Mouse (Mus musculus): ENCODE measurements around the gene Stat3. TPM values are rescaled to one million over a fixed set of nuclear protein-coding genes. Genes with fewer than 3 reads are reported as not detected.
A peak's percentile ranks its signal among the peaks of the same experiment; 100 is the strongest.

Gene Stat3
- 33.7 and 41.5 TPM in 2 replicates for polyA plus RNA-seq (2016; fragmentation: Nextera tagmentation; extraction: Ambion mirVana)

DNA sequence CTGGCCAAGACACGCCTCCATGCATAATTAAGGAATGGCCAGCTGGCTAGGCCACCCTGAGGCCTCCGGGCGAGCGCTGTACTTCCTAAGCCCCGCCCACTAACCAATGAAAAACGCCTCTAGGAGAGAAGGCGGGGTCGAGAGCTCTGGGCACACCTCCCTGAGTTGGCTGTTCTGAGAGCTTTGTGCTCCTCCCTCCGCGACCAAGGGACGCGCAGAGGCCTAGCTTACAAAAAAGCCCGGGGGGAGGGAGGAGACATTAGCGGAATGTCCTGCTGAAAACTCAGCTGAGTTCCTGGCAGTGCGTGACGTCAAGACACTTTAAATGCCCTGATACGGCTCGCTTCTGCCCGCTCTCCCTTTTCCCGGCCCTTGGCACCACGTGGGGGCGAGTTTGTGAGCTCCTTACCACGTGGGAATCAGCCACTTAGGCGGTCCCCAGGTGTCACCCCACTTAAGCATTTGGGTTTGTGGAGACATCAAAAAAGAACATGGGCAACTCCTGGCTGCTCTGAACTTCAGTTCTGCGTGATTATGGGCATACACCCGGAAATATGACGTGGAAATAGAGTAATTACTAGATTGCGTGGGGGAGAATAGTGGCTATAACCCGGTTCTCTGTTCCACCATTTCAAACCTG, at the start of gene Stat3:
TSS of gene Stat3 (minus strand) at position 29 of the 640 bp plus-strand sequence.
- WGBS = 1% methylated on average over 29 of the region's 29 CpGs
- Histone ChIP-seq H3K27me3 (ENCODE audit: insufficient read depth, poor library complexity, severe bottlenecking) (no peaks in the 10 kb centered on the region), H3K4me3 (peak within 1 kb of the TSS; percentile 95), H3K36me3 (no peaks in the 10 kb centered on the region), H3K4me1 (peaks cover 34% of the 10 kb centered on the region), H3K27ac (peak within 1 kb of the TSS; percentile 97), H3K9me3 (no peaks in the 10 kb centered on the region)
- peak; percentile 100 for DNase-seq (ENCODE audit: low spot score)

DNA sequence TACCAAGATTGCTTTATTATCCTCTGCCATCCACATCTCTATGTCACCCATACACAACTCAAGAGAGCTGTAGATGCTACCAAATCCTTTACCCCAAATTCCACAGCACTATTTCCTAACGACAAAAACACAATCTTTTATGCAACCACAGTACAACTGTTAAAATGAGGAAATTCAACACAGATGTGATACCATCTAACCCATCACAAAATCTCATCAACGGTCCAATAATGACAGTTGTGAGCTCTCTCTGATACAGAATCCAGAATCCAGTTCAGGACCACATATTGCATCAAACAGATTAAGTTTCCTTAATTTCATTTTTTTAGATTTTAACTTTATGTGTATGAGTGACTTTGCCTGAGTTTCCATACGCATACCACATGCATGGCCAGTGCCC, 49.3 kb upstream of the Stat3 start:
- Histone ChIP-seq H3K9me3 (no peaks in the 10 kb centered on the region), H3K36me3 (no peaks in the 10 kb centered on the region), H3K4me3 (no peak overlapping the region), H3K27me3 (ENCODE audit: insufficient read depth, poor library complexity, severe bottlenecking) (no peaks in the 10 kb centered on the region), H3K4me1 (0 out of 2 replicates have a peak, but pooled peaks cover 3% of the 10 kb centered on the region), H3K27ac (no peak overlapping the region)
- no peak for DNase-seq (ENCODE audit: low spot score)
- WGBS = 85% methylated on average over 3 of the region's 3 CpGs

DNA sequence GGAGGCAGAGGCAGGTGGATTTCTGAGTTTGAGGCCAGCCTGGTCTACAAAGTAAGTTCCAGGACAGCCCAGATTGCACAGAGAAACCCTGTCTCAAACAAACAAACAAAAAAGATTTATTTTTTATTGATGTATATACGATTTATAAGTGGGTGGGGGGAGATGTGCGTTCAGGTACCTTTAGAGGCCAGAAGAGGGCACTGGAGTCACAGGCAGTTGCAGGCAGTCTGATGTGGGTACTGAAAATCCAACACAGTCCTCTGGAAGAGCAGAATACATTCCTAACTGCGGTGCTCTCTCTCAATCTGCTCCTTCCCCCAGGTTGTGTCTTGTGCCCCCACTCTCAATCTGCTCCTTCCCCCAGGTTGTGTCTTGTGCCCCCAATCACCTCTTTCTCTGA, 46.3 kb upstream of the Stat3 start:
- WGBS = 43% methylated on average over 3 of the region's 3 CpGs
- DNase-seq (ENCODE audit: low spot score) = no peak
- H3K27ac ChIP-seq = no peak overlapping the region

DNA sequence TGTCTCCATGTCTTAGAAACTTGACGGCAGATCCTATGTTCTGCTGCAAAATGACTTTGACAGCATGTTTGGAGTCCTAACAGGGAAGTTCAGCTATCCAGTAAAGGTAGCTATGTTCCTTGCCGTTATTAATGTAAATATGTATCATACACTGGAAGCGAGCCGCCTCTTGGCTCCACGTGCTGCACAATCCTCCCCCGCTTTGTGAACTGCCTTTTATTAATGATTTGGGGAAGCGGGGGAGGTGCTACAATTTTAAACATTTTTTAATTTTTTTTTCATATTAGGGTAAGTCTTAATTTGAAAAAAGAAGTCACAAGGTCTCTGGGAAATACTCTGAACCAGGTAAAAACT, 44.4 kb upstream of the Stat3 start:
- DNase-seq (ENCODE audit: low spot score) = no peak
- Histone ChIP-seq H3K27ac (no peak overlapping the region), H3K4me3 (no peak overlapping the region), H3K9me3 (no peaks in the 10 kb centered on the region), H3K36me3 (no peaks in the 10 kb centered on the region), H3K4me1 (peaks cover 20% of the 10 kb centered on the region), H3K27me3 (ENCODE audit: insufficient read depth, poor library complexity, severe bottlenecking) (0 out of 2 replicates have a peak, but pooled peaks cover 9% of the 10 kb centered on the region)
- 73% methylated on average over 7 of the region's 7 CpGs for WGBS

More for the DNA sequence above, 46.3 kb upstream of the Stat3 start:
- Histone ChIP-seq H3K27me3 (ENCODE audit: insufficient read depth, poor library complexity, severe bottlenecking) (0 out of 2 replicates have a peak, but pooled peaks cover 9% of the 10 kb centered on the region), H3K9me3 (no peaks in the 10 kb centered on the region), H3K36me3 (no peaks in the 10 kb centered on the region), H3K4me3 (no peak overlapping the region), H3K4me1 (peaks cover 12% of the 10 kb centered on the region; the same call in 1 of the 2 replicates)

DNA sequence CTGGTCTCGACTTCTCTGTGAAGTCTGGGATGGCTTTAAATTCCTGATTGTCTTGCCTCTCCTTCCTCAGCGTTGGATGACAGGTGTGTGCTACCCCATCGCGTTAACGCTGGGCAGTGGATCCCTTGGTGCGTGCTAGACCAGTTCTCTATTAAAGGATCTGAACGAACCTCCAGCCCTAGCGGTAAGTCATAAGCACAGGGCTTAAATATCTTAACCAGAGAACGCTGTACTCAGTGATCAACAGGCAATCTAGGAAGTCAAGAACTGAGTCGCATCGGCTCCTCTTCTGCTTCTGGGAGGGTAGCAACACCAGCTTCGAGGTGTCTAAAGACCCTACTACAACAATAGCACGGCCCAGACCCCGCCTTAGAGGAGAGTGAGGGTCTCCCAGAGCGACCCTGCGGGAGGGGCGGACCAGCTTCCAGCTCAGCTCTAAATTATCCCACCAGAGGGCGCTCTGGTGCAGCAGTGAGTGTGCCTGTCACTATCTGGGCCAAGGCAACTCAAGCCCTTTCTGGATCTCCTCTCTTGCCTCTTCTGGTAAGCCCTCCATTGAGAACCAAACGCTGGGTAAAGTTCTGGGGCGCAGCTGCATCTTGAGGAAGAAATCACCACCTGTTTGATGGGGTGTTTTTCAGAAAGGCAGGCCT, 43.9 kb upstream of the Stat3 start:
- H3K9me3 ChIP-seq = no peaks in the 10 kb centered on the region
- H3K4me3 ChIP-seq = peak overlapping the region; percentile 57
- H3K36me3 ChIP-seq = no peaks in the 10 kb centered on the region
- H3K27me3 ChIP-seq (ENCODE audit: insufficient read depth, poor library complexity, severe bottlenecking) = 0 out of 2 replicates have a peak, but pooled peaks cover 9% of the 10 kb centered on the region
- peak; percentile 91 for DNase-seq (ENCODE audit: low spot score)
- 5% methylated on average over 20 of the region's 20 CpGs for WGBS
- peak overlapping the region; percentile 85 for H3K27ac ChIP-seq
- peaks cover 20% of the 10 kb centered on the region for H3K4me1 ChIP-seq

DNA sequence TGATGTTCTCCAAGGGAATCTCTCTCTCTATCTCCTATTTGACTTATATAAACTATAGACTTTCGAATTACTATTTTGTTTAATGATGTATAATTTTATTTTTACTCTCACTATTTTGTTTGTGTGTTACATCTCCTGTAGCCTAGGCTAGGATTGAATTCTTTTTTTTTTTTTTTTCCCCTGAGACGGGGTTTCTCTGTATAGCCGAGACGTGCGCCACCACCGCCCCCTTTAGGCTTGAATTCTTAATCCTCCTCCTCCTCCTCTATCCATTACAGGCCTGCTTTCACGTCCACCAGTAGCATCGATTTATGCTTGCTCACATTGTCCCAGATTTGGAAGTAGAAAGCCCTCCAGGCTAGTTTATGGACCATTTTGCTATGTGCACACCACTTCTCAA, 42.7 kb upstream of the Stat3 start:
- WGBS = 22% methylated on average over 8 of the region's 8 CpGs
- H3K4me1 ChIP-seq = peaks cover 21% of the 10 kb centered on the region
- H3K27ac ChIP-seq = no peak overlapping the region
- H3K4me3 ChIP-seq = no peak overlapping the region
- no peak for DNase-seq (ENCODE audit: low spot score)
- H3K9me3 ChIP-seq = no peaks in the 10 kb centered on the region
- H3K36me3 ChIP-seq = no peaks in the 10 kb centered on the region
- H3K27me3 ChIP-seq (ENCODE audit: insufficient read depth, poor library complexity, severe bottlenecking) = 0 out of 2 replicates have a peak, but pooled peaks cover 9% of the 10 kb centered on the region

DNA sequence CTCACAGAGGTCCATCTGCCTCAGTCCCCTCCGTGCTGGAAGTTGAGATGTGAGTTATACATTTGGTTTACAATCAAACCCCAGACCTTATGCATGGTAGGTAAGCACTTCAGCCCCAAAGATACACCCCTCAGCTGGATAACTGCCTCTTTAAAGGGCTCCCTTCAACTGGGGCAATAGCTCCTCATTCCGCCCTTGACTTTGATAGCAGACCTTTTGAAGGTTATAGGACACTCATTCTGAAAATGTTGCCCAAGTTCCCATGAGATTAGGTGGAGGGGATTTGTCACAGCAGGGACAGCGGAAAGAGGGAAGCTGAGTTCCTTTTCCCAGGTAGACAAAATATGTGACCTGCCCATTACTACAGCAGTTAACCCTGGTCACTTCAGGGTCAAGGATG, 41.9 kb upstream of the Stat3 start:
- H3K4me3 ChIP-seq = no peak overlapping the region
- peaks cover 23% of the 10 kb centered on the region for H3K4me1 ChIP-seq
- H3K36me3 ChIP-seq = no peaks in the 10 kb centered on the region
- no peaks in the 10 kb centered on the region for H3K9me3 ChIP-seq
- H3K27me3 ChIP-seq (ENCODE audit: insufficient read depth, poor library complexity, severe bottlenecking) = 0 out of 2 replicates have a peak, but pooled peaks cover 9% of the 10 kb centered on the region
- no peak overlapping the region for H3K27ac ChIP-seq
- WGBS = 61% methylated on average over 3 of the region's 3 CpGs
- no peak for DNase-seq (ENCODE audit: low spot score)

DNA sequence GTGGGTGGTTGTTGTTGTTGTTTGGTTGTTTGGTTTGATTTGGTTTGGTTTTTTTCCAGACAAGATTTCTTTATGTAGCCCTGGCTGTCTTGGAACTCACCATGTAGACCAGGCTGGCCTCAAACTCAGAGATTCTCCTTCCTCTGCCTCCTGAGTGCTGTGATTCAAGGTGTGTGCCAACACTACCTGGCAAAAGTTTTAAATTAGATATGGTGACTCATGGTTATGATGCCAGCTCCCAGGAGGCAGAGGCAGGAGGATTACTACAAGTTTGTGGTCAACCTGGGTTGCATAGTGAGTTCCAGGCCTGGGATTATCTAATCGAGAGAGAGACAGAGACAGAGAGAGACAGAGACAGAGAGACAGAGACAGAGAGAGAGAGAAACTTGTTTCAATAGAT, 41.1 kb upstream of the Stat3 start:
- Histone ChIP-seq H3K4me3 (no peak overlapping the region), H3K27ac (peak overlapping the region; percentile 60; the same call in 1 of the 2 replicates), H3K9me3 (no peaks in the 10 kb centered on the region), H3K27me3 (ENCODE audit: insufficient read depth, poor library complexity, severe bottlenecking) (0 out of 2 replicates have a peak, but pooled peaks cover 9% of the 10 kb centered on the region), H3K4me1 (peaks cover 23% of the 10 kb centered on the region), H3K36me3 (no peaks in the 10 kb centered on the region)
- WGBS = 79% methylated on average over 1 of the region's 1 CpGs
- DNase-seq (ENCODE audit: low spot score) = no peak

DNA sequence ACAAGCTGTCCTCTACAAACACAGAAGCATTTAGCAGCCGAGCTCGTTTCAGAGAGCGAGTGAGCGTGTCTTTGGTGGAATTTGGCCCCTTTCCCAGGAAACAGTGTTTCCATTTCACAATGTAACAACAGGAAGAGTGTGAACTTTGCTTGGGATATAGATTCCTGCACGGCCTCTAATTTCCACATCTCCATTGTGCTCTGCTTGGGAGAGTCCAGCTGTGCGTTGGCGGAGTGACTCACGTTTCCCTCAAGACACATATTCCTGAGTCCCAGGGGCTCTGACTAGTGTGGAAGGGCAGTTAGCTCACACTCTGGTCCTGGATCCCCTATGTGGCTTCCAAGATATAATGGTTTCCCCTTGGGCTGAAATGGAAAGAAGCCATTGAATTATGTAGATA, 40.5 kb upstream of the Stat3 start:
- 61% methylated on average over 8 of the region's 8 CpGs for WGBS
- no peaks in the 10 kb centered on the region for H3K36me3 ChIP-seq
- H3K9me3 ChIP-seq = no peaks in the 10 kb centered on the region
- H3K27ac ChIP-seq = peak overlapping the region; percentile 72
- H3K27me3 ChIP-seq (ENCODE audit: insufficient read depth, poor library complexity, severe bottlenecking) = 0 out of 2 replicates have a peak, but pooled peaks cover 14% of the 10 kb centered on the region
- peaks cover 28% of the 10 kb centered on the region for H3K4me1 ChIP-seq
- no peak for DNase-seq (ENCODE audit: low spot score)
- no peak overlapping the region for H3K4me3 ChIP-seq

DNA sequence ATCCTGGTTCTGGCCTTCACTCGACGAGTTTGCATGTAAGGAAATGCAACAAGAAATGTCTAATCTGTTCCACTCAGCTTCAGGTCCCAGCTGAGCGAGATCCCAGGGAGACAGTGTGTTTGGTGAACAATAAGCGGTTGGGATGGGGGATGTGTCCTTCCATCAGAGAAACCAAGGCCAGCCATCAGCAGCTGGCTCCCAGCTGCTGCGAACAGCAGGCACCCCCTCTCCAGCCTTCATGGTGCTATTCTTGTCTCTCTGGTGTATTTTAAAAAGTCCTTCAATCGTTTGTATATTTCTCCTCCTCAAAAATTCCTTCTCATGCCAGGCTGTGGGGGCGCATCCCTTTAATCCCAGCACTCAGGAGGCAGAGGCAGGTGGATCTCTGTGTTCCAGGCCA, 35.9 kb upstream of the Stat3 start:
- H3K27ac ChIP-seq = no peak overlapping the region
- H3K27me3 ChIP-seq (ENCODE audit: insufficient read depth, poor library complexity, severe bottlenecking) = peaks cover 44% of the 10 kb centered on the region
- H3K36me3 ChIP-seq = no peaks in the 10 kb centered on the region
- H3K4me3 ChIP-seq = no peak overlapping the region
- H3K9me3 ChIP-seq = no peaks in the 10 kb centered on the region
- WGBS = 67% methylated on average over 7 of the region's 7 CpGs
- no peak for DNase-seq (ENCODE audit: low spot score)
- peaks cover 32% of the 10 kb centered on the region for H3K4me1 ChIP-seq

DNA sequence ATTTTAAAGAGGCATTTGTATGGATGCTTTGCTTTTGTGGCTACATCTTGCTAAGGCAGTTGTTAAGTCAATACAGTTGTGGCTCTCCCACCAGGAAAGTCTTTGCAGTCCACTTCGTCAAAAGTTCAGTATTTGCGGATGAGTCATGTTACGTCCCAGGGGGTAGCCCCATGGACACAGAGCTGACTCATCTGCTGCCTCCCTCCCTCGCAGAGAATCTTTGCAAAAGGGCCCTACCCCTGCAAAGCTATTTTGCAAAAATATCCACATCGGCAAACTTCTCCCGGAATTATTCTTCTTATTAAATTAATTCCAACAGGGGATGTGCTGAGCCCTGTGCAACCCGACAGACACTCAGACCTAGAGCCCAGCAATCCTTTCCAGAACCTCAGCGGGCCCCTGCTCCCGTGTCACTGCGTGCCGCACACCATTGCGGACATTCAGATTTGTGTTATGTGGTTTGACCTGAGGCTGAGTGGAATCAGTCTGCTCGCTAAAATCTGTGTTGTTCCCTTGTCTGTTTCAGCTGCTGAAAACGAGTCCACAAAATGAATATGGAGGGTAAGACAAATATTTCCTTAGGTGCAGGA, 35.1 kb upstream of the Stat3 start:
- WGBS = 69% methylated on average over 14 of the region's 14 CpGs

DNA sequence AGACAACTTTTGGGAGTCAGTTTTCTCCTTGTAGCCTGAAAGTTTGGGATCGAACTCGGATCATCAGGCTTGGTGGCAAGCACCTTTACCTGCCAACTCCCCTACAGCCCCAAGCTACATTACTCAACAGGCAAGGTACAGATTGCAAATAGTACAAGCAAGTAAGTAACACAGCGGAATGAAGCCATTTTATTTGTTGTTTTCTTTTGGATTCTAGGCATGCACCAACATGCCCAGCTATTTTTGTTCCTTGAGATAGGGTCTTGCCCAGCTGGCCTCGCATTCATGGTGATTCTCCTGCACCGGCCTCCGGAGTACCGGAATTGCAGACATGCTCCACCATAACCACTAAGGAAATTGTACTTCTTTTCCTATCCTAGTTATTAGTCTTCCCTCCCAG, 33.9 kb upstream of the Stat3 start:
- H3K9me3 ChIP-seq = no peaks in the 10 kb centered on the region
- H3K27ac ChIP-seq = no peak overlapping the region
- no peak for DNase-seq (ENCODE audit: low spot score)
- no peak overlapping the region for H3K4me3 ChIP-seq
- 87% methylated on average over 7 of the region's 7 CpGs for WGBS
- no peaks in the 10 kb centered on the region for H3K36me3 ChIP-seq
- peaks cover 64% of the 10 kb centered on the region for H3K27me3 ChIP-seq (ENCODE audit: insufficient read depth, poor library complexity, severe bottlenecking)
- peaks cover 41% of the 10 kb centered on the region for H3K4me1 ChIP-seq

More for the DNA sequence above, 35.1 kb upstream of the Stat3 start:
- Histone ChIP-seq H3K9me3 (no peaks in the 10 kb centered on the region), H3K36me3 (no peaks in the 10 kb centered on the region), H3K27me3 (ENCODE audit: insufficient read depth, poor library complexity, severe bottlenecking) (peaks cover 52% of the 10 kb centered on the region), H3K4me1 (peaks cover 36% of the 10 kb centered on the region), H3K4me3 (no peak overlapping the region), H3K27ac (no peak overlapping the region)
- DNase-seq (ENCODE audit: low spot score) = no peak

DNA sequence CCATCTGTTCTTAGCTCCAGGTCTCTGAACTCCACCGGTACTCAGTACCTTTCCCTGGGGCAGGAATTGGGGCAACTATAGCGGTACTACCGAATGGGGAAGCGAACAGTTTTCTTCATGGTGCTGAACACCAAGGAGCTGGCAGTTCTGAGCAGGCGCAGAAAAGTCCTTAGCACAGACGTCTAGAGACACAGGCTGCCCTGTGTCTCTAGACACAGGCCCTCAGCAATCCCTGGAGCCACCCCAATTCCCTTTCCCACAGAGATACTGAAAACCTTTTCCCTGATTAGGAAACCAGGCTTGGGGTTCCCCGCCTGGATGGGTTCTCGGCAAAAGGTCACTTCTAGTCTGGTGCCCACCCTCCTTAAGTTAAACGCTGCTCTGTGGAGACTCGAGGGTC, 32.1 kb upstream of the Stat3 start:
- peak overlapping the region; percentile 95; the same call in 1 of the 2 replicates for H3K27ac ChIP-seq
- DNase-seq (ENCODE audit: low spot score) = no peak
- H3K36me3 ChIP-seq = peaks cover 3% of the 10 kb centered on the region; the same call in 1 of the 2 replicates
- peak overlapping the region; percentile 82; the same call in 1 of the 2 replicates for H3K4me3 ChIP-seq
- H3K27me3 ChIP-seq (ENCODE audit: insufficient read depth, poor library complexity, severe bottlenecking) = peaks cover 77% of the 10 kb centered on the region
- WGBS = 60% methylated on average over 10 of the region's 10 CpGs
- H3K4me1 ChIP-seq = peaks cover 55% of the 10 kb centered on the region
- no peaks in the 10 kb centered on the region for H3K9me3 ChIP-seq
